Mouse (Mus musculus) adrenal gland, adult 2 months (tissue): ENCODE results near the gene Zfp948. TPM values are rescaled to one million over a fixed set of nuclear protein-coding genes. Genes with fewer than 3 reads are reported as not detected.

Source experiments
- DNase-seq: peaks from one replicate; pipeline ENCODE4 v3.0.0; 2021
- long read RNA-seq: library from polyadenylated mRNA; stranded (forward); transcript quantifications from one replicate; pipeline ENCODE4 v2.0.0, GENCODE M21; 2021
- polyA plus RNA-seq: library from polyadenylated mRNA; depleted of rRNA; stranded (reverse); fragments of >200 nt; gene quantifications from 2 replicates; pipeline ENCODE4 v1.2.3, GENCODE M21; 2012; rRNA removed
- total RNA-seq, 2 experiments: library from RNA; stranded (reverse); gene quantifications; 2 replicates each; pipeline ENCODE4 v1.2.3; 2021

The Zfp948 gene
- total RNA-seq (10 to 100 TPM in 1 of 2 experiments, 1 to 10 TPM in 1; 5.7 to 14.8 TPM), polyA plus RNA-seq (0.21 and 0.27 TPM in 2 replicates)
- long read RNA-seq, partial matches to known transcripts = 0 of 2 reads
- long read RNA-seq, other reads (novel, unspliced or antisense) = 0 of 2 reads

DNA sequence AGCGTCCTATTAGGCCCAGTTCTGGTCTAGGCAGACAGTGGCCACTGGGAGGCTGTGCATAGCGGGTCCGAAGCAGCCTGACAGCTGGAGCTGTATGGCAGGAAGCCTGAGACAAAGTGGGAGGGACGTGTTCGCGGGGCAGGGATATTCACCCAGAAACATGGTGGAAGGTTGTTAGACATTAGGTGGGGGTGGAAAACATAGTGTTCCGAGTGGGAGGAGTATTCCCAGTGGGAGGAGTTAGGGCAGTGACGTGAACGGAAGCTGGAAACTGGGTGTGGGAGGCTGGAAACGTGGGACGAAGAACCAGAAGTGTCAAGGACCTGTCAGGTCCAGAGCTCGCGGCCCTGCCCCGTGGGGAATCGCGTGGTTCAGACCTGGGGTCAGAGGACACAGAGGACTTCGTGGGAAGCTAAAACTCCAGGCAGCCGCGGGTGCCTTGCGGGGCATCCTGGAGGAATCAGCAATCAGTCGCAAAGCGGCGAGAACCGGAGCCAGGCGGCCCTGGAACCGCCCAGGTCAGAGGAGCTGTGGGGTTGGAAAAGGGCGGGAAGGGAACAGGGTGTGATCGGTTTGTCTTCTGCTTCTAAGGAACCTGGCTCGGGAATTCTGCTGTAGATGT is at the start of gene Zfp948:
Gene Zfp948 (plus strand): TSS at position 281 of the 622 bp plus-strand sequence.
- DNase-seq = peak; percentile 91

DNA sequence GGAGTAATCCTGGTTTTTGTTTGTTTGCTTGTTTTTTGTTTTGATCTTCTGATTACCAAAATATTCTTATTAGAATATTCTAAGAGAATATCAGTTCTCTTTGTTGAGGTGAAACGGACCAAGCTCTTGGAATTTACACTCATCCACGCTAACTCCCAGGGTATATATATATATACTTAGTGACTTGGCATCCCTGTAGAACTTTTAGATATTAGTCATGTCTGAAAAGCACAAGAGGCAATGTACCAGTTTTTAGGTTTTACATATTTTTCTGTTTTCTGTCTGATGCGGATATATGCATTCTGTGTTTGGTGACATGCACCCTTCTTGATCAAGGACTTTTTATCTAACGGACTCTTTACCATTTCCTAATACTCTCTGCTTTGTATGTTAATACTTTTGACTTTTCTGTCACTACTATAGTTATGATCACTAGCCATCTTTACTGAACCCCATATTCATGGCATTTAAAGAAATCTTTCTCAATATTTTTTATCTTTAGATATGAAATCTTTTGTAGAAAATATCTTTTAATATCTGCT is 49.6 kb upstream of the Zfp948 start:
- no peak for DNase-seq

DNA sequence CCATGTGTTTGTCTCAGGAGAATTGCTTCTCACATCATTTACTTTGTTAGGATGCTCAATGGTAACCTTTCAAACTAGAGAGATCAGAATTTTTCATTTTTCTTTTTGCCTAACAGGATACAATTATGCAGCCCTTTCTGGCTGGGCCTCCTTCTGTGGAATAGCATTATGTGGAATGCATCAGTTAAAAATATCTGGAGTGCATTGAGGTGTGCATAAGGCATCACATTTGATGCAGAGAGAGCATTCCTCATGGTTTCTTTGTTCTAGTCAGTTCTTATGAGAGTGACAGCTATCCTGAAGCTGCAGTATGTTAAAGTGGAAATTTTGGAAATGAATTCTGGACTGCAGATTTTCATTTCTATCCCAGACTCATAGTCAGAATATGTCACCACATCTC is 40.5 kb upstream of the Zfp948 start:
- no peak for DNase-seq

DNA sequence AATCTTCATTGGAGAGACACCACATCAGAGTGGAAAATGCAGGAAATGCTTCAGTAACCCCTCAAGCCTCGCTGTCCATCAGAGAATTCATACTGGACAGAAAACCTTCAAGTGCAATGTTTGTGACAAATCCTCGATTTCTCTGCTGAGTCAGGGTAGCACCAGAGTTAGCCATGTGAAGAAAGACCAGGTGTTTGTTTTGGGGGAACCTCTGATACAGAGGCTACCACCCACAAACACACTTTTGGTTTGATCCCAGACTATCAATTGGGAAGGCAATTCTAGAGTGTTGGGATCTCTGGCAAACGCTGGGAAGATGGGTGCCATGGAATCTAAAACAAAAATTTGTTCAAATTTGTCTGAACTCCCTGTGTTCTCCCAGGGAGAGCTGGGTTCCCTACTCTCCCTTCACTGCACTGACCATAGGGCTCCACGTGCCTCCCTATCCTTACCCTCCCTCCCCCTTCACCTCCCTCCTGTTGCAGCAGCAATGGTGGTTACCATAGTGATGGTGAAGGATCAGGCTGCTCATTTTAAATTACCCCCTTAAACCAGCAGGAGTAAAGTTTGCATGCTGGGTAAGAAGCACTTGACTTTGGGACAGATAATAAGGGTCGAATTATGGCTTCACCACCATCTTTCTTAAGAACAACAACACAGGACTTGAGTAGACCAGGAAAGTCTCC is 36.0 kb upstream of the Zfp948 start:
- peak; percentile 19 for DNase-seq

DNA sequence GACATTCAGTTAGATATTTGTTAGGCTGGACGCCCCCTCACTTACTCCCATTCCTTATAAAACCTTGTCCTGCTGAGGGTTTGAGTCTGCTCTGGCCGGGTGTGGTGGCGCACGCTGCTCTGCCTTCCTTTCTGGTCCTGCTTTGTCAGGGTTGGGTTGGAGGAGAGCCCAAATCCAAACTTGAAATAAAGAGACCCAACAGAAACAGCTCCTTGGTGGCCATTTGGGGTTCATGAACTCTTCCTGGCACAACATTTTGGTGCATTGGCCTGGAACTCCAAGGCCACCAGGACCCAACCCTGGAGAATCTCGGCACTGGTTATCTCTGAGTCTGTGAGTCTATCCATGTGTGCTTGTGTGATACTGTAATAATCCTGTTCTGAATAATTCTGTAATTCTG is 35.2 kb upstream of the Zfp948 start:
- DNase-seq = peak; percentile 54

DNA sequence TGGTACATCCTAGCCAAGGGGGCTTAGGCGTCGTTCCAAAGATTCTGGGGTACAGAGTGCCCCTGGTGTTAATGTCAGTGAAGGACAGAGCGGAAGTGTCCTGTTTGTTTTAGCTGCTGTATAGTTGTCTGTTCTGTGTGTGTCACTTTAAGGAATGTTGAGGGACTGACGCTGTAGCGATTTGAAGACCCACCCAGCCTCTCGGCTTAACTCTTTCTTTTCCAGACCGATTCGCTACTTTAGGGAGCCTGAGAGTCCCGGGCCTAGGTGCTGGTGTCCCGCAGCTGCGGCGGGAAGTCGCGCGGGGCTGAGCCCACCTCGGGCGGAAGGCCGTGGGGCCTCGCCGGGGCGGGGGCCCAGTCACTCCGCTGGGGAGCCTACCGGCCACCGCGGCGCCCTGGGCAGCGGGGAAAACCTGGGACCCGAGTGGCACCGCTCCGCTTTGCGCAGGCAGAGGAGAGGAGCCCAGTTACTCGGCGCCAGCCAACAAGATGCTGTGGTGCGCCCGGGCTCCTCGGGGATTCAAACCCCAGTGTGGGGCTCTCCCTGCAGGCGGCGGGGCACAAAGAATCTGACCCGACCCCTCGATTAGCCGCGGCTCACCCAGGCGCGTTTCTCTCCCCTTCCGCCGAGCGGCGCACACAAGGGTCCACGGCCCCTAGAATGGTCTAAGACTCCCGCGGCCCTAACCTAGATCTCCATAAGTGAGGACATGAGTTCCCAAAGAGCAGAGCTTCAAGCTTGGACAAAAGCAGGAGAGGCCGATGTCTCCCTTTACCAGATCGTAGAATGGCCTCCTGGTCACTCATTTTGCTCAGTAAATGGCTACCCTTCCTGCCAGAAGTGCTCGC is 34.5 kb upstream of the Zfp948 start:
- peak; percentile 86 for DNase-seq

DNA sequence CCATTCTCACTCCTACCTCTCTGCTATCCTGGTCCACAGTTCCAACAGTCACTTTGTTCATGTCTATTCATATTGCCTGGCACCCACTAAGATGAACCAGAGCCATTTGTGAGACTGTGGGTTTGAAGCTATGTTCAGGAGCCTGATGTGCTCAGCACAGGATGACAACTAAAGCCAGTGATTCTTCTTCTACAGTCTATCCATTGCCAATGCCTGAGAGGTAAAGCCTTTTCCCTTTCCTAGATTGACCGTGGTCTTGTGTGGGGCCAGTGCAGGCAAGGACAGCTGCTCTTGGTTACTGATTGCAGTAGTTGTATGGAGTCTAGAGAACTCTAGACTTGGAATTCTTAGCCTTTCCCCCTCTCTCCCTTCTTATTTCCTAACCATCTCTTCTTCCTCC is 32.8 kb upstream of the Zfp948 start:
- peak; percentile 23 for DNase-seq

DNA sequence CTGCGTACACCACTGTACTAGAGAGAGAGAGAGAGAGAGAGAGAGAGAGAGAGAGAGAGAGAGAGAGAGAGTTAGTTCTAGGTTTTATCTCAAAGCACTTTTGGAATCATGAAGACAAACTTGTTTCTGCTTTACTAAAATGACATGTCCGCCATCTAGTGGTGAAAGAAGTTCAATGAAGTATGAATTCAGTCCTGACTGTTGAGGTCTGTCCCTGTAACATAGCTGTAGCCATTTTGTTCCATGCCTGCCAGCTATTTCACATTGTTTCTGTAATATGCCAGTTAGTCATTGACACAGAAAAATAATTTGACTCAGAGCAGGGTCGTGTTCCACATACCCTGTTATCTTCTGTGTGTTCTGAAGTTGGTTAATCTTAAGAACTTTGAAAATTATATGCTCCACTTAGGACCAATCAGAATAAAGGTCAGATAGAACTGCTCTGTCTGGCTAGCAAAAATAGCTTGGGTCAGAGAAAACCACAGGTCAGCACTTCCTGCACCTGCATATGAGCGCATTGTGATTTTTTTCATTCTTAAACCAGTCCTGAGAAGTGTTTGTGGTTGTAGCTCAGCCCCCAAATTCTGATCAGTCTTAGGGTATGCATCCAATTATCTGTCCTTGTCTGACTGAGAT is 32.2 kb upstream of the Zfp948 start:
- DNase-seq = peak; percentile 70

DNA sequence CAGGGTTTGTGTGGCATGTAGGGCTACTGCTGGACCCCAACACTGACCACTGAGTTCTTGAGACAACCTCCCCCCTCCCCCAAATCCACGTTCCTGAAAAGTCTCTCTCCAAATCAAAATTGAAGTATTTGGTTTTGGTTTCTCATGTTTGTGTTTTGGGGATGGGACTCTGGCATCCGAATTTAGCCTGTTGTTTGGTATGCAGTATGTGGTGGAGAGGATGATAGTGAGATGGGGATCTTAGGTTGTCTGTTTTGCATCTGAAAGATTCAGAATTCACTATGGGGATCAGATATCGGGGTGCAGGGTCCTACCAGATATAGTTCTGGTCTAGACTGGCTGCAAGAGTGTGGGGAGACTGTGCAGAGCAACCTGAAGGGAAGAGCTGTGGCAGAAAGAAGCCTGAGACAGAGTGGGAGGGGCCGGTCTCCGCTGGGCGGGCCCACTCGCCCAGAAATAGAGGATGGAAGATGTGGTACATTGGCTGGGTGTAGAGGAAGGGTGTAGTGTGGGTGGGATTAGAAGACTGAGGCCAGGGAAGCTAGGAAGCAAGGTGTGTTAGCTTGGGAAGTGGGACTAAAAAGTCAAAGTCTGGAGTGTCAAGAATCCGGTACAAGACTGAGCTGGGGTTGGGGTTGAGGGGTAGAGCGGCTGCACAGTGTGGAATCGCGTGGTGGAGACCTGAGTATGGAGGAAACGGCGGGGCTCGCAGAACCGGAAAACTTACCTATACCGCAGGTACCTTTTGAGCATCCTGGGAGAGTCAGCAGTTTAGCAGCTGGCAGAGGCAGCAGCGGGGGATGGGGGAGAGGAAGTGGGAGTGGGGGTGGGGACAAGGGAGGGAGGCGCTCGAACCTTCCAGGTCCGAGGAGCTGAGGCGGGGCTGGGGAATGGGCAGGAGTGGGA is 31.5 kb upstream of the Zfp948 start, which contains the start of gene Zfp52:
Gene Zfp52 (plus strand): TSS at position 444 of the 906 bp plus-strand sequence.
- DNase-seq = peak; percentile 86

DNA sequence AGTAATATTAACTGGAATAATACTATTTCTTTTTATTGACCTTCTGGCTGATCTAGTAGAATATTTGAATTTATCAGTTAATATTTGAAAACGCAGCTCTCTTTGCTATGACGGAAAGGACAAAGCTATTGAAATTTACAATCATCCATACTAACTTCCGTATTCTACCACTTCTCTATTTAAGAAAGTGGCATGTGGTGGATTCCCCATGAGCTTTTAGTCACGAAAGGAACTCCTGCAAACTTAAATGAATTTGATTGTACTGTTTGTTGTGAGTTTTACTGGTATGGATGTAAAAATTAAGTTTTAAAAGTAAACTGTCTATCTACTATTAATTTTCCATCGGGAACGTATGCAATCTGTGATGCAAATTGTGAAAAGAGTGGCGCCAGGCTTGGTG is 30.7 kb upstream of the Zfp948 start:
- no peak for DNase-seq

DNA sequence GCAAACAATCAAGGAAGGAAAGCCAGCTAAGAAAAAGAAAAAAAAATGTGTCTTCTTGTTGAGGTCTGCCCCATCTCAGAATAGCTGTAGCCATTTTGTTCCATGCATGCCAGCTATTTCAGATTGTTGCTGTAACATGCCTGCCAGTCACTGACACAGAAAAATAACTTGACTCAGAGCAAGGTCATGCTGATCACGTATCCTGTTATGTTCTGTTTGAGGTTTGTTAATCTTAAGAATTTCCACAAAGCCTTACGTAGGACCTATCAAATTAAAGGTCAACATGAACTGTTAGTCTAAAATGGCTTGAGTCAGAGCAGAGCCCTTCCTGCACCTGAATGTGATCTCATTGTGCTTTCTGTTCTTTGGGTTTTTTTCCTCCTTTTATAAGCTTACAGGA is 30.1 kb upstream of the Zfp948 start:
- peak; percentile 56 for DNase-seq

DNA sequence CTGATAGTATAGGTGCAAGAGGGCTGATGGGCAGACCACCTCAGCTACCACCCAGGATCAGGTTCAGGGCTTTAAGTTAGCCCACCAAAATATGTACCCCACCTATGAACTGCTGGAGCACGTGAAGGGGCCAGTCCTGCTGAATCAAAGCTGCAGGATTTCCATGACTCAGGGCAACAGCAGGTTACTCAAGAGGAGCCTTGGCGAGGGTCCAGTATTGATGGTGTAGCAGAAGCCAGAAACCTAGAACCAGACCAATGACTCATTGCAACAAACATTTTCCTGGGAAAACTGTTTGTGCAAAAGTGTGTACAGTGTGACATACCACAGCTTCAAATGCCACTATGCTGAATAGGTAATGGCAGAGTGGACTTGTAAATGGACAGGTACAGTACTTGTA is 9.0 kb upstream of the Zfp948 start:
- peak; percentile 83 for DNase-seq

DNA sequence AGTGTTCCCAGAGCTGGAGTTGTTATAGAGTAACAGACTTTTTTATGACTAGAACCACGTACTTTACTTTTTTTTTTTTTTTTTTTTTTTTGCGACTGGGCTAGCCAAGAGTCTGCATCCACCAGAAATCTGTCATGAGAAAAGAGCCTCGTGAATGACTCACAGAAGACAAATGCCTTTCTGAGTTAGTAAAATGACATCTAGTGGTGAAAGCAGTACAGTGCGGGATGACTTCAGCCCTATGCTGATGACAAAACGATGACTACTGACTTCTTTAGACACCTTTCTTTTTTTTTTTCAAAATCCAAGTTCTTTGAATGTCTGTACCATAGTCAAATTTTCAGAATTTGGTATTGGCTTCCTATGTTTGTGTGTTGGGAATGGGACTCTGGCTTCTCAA is 588 bp upstream of the Zfp948 start:
- peak; percentile 73 for DNase-seq

DNA sequence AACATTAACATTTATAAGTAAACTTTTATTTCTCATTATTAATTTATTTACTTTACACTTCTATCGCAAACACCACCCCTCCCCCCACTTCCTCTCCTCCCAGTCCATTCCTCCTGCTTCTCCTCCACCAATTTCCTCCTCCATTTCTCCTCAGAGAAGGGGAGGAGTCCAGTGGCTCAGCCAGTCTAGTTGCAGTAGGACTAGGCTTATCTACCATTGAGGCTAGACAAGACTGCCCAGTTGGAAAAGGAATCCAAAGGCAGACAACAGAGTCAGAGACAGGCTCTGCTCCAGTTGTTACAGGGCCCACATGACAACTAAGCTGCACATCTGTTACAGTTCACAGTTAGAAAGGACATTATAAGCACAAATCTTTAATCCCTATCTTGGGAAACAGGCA is 888 bp downstream of the Zfp948 start:
- no peak for DNase-seq

DNA sequence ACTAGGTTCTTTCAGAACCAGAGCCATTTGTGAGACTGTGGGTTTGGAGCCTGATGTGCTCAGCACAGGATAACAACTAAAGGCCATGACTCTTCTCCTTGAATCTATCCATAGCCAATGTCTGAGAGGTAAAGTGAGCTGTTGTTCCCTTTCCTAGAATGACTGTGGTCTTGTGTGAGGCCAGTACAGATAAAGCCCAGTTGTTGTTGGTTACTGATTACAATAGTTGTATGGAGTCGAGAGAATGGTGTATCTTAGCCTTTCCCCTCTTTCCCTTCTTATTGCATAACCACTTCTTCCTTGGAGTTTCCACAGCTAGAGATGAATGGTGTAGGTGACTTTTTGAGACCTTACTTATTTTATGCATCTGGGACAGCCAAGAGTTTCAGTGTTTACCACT is 12.3 kb downstream of the Zfp948 start:
- no peak for DNase-seq

DNA sequence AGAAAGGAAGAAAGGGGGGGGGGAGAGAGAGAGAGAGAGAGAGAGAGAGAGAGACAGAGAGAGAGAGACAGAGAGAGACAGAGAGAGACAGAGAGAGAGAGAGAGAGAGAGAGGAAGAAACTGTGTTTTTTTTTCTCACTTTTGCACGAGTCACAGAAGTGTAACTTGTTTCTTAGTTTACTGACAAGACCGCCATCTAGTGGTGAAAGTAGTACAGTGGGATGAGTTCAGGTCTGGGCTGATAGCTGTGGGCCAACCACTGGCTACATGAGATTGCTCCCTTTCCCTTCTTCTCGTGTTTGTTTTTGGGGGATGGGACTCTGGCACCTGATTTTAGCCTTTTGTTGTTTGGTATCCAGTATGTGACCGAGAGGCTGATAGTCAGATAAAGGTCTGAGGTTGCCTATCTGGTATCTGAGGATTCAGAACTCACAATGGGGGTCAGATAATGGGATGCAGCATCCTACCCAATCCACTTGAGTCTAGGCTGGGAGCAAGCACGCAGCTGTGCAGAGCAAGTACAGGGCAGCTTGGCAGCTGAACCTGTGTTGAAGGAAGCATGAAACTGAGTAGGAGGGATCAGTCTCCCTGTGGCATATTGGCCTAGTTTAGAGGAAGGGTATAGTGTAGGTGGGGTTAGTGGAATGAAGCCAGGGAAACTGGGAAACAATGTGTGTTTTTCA is 12.8 kb downstream of the Zfp948 start:
- peak; percentile 21 for DNase-seq

DNA sequence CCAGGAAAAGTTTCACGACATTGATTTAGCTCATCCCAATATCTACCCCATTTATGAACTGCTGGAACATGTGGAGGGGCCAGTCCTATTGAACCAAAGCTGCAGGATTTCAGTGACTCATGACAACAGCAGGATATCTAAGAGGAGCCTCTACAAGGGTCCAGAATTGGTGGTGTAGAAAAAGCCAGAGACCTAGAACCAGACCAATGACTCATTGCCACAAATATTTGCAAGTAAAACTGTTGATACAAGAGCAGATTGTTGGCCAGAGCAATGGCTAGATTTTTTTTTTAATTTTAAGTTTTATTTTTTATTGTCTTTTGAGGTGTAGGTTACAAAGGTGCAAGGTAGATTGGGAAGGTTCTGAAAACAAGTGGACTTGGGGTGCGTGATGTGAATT is 18.7 kb downstream of the Zfp948 start:
- no peak for DNase-seq

DNA sequence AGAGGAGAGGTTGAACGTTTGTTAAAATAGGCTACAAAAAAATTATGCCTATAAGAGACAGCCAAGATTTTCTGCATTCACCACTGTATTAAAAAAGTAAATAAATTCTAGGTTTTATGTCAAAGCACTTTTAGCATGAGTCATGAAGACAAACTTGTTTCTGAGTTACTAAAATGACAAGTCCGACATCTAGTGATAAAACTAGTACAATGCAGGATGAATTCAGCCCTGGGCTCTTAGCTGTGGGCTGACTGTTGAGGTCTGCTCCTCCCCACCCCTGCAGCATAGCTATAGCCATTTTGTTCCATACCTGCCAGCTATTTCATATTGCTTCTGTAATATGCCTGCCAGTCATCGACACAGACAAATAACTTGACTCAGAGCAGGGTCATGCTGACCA is 49.5 kb downstream of the Zfp948 start:
- DNase-seq = no peak

DNA sequence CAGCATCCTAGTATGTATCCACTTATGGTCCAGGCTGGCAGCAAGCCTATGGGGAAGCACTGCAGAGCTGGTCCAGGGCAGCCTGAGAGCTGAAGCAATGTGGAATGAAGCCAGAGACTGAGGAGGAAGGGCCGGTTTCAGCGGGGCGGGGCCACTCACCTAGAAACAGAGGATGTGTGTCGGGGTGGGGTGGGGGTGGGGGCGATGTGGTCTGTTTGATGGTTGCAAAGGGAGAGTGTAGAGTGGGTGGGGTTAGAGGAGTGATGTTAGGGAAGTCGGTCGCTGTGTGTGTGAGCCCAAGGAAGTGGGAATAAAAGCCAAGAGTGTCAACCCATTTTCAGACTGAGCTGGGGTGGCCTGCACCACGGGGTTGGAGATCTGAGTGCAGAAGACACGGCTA is 50.5 kb downstream of the Zfp948 start:
- DNase-seq = no peak

DNA sequence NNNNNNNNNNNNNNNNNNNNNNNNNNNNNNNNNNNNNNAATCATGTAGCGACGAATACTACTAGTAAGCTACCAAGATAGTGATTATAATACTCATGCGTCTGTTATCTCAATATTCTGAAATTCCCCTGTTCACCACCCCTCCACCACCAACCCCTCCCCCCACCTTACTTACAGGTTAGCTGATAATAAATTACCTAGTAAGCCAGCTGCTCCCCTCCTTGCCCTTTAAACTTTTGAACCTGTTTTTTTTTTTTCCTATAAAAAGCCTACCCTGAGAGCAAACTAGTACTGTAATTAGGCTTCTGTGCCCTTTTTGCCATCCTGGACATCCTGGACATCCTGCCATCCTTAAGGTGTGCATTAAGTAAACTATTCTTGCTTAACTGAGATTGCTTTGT is 56.8 kb downstream of the Zfp948 start:
- no peak for DNase-seq
